Mouse (Mus musculus) kidney, adult 9 months (tissue): ENCODE measurements around the gene Wdr4.

Experiments
- DNase-seq: peaks from one replicate; pipeline ENCODE4 v3.0.0; 2022

Gene Wdr4

GRCm38 (mm10) chr17:31491355-31491754 is 28.4 kb downstream of the Wdr4 start:
- no peak for DNase-seq

DNA sequence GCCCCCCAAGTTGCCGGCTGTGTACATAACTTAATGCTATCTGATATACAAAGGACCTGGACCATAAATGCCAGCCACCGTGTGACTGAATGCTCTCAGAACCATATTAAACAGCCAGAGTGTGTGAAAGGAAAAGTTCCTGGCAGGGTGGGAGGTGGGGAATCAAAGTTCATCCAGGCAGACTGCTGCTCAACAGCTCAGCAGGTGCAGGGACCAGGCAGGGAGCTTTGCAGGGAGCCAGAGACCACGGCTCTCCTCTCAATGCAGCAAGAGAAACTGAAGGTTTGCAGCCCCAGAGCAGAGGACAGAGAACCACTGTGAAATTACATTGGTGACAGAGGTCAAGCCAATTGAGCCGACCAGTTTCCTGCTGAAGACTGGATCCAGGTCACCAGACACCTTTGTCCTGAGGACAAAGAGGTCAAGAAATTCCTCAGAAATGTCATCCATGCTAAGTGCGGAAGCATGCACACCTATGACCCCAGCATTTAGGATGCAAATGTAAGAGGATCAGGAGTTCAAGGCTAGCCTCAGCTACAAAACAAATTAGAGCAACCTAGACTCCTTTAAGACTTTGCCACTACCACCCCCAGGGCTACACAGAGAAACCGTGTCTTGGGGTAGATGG is 32.2 kb downstream of the Wdr4 start:
- DNase-seq = peak; percentile 50

DNA sequence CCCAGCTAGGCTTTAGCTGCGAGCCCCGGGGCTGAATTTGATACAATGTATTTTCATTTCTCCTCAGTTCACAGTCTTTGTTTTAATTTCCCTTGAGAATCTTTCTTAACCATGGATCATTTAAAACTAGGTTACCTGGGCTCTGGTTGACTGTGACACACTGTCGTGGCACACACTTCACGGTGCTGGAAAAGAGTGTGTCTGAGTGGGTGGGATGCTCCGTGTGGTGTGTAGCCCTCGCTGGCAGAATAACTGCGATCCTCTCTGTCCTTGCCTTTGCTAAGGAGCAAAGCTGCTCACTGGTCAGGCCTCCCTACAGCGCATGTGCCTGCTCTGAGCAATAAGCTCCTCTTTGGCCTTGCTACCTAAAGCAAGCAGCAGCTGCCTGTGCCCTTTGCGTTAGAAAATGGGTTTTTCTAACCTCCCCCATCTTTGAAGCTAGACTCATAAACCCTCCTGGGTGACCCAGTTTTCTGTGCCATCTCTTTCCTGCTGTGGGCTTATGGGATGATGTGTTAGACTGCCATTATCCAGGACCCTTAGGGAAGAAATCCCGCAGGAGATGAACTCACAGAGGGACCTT is 33.1 kb downstream of the Wdr4 start:
- DNase-seq = no peak

DNA sequence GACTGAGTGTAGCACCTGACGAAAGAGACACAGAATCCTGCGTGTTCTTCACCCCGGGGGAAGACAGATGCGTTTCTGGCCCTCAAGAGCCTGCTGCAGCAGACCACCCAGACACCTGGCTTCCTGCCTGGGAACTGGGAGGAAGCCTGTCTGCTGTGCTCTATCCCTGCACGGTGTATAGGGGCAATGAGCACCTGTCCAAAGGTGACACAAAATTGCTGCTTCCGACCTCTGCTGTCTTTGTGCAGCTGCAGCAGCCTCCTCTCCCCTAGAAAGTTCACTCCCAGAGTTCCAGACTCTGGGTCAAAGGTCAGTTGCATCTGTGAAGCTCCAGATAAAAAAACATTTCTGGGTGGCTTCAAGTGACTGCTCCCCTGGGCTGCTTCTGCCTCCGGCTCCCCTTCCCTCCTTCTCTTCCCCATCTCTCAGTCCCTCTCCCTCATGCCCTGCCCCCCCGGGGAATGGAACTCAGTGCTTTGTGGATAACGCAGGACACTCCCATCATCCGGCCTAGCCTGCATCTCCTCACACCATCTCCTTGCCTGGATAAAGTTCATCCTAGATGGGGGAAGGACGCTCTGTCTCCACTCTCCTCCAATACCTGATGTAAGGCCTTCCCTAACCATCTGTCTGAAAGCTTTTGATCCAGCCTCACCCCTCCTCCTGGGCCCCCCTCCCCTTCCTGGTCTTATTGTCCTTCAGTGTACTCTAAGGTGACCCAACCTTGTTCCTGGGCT is 40.5 kb downstream of the Wdr4 start:
- DNase-seq = peak; percentile 32

DNA sequence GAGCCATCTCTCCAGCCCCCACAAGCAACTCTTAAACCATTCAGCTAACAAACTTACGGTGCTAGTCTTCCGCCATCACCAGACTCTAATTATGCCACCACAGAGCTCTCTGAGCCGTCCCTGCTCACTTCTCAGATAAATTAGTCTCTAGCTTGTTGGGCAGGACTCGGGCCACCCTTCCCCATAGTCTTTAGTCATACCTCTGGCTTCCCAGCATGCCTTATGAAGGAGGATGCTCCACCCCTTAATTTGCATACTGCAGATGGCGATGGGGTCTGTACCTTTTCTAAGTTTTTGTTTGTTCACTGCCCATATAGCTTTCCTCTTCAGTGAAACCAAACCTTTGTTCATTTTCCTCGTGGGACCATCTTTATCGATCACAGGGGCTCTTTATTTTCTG is 41.2 kb downstream of the Wdr4 start:
- DNase-seq = no peak

DNA sequence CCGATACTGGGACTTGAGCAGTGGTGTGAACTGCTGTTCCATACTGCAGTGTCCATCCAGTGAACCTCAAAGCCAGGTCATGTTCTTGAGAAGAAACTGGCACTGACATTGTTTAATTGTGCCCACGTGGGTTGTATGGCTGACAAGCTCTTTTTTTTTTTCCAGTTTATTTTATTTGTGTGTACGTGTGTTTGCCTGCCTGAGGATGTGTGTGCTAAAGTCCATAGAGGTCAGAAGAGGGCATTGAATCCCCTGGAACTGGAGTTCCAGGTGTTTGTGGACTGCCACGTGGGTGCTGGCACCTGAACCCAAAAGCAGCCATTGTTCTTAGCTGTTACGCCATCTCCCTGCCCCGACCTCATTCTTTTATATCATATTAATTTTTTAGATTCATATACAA is 45.4 kb downstream of the Wdr4 start:
- DNase-seq = peak; percentile 28

GRCm38 (mm10) chr17:31470766-31471418 is 48.9 kb downstream of the Wdr4 start:
- no peak for DNase-seq

GRCm38 (mm10) chr17:31468496-31468895 is 51.3 kb downstream of the Wdr4 start:
- no peak for DNase-seq

GRCm38 (mm10) chr17:31466854-31467253 is 52.9 kb downstream of the Wdr4 start:
- no peak for DNase-seq

GRCm38 (mm10) chr17:31462506-31462905 is 57.3 kb downstream of the Wdr4 start:
- DNase-seq = no peak

DNA sequence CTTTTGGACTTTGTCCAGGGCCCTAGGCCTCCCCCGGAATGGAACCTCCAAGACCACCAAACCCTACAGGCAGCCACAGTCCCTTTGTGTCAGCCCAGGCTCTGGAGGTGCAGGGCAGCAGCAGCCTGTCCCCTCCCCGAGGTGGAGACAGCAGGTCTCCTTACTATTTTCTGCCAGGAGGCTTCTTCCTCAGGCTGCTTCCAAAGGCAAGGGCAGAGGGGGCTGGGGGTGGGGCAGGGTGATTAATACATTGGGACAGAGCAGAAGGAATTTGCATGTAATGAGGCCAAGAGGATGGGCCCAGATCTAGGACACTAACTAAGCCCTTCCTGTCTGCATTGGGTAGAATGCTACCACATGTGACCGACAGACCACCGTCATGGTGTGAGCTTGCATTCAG is 59.4 kb downstream of the Wdr4 start:
- DNase-seq = no peak

DNA sequence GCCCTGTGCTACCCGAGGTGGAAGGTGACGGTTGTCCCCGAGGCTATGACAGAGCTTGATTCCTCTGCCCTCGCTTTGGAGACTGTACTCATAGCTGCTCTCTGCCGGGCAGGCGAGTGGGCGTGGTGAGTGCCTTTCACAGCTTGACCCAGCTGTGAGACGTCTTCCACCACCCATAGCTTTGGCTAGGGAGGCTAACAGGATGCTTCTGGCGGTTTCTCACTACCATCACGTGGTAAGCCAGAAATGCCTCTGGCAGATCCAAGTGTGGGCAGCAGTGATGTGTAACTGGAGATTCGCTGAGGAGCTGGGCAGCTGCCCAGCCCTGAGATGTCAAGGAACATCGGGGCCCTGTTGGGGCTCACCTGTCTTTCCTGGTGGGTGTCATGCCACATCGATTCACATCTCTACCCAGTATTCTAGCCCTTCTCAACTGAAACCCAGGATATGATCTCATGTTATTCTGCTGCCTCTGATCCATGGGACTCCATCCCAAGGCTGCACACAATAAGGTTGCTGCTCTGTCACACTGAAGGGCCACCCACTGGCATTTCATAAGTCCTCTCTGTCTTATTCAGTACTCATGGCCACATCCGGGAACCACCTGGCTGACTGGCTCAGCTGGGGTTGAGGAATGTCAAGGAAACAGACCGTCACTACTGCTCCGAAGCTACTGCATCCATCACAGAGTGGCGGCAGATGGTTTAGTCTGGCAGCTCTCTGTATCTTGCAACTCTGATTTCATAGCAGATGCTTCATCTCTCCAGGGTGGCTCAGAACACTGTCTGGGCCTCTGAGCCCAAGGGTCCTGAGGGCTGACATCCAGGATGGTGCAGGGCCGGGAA is 62.8 kb downstream of the Wdr4 start:
- no peak for DNase-seq

GRCm38 (mm10) chr17:31454056-31454455 is 65.7 kb downstream of the Wdr4 start:
- no peak for DNase-seq

- no peak for DNase-seq
Measured at GRCm38 (mm10) chr17:31453476-31453875, 66.3 kb downstream of the Wdr4 start.

- DNase-seq = no peak
Measured at GRCm38 (mm10) chr17:31452816-31453215, 67.0 kb downstream of the Wdr4 start.

- DNase-seq = no peak
Measured at GRCm38 (mm10) chr17:31451179-31451708, 68.5 kb downstream of the Wdr4 start.

DNA sequence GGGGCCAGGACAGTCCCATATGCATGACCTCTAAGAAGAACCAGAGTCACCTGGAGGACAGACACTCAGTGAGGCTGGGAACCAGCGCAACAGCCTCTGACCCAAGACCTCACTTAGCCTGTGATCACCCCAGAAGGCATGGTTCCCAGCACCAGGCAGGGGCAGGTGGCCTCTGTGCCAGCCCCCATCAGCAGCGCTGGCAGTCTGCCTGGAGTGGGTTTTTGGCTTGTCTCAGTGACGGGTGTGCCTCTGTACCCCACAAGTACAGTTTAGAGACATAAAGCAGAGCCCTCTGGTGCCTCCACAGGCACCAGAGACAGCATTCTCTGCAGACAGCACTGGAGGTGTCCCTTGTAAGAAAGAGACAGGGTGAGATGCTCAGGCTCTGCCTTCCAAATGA is 69.6 kb downstream of the Wdr4 start:
- no peak for DNase-seq

DNA sequence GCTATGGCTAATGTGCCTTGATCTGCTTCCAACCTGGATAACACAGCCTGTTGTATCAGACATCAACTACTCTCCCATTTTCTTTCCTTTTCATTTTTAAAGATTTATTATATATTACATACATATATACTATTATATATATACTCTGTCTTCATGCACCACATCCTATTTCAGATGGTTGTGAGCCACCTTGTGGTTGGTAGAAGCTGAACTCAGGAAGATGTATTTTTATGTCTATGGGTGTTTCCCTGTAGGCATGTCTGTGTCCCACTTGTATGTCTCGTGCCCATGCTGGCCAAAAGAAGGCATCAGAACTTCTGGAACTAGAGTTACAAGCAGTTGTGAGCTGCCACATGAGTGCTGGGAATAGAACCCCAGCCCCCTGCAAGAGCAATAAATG is 71.3 kb downstream of the Wdr4 start:
- no peak for DNase-seq

DNA sequence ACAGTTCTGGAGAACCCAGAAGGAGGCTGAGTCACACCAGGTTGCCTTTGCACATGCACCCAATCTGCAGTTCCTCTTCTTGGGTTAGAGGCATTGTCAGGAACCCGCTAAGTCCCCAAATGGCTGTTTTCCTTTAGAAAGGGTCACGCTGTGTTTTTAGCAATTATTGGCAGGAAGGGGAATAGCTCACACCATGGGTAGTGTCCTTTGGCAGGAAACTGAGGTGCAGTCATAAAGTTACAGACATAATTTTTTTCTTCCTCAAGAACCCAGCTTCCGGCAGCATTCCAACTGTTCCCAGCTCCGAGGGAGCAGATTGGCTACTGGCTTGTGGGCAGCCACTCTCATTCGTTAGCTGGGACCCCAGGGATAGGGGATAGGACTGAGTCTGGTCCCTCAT is 72.0 kb downstream of the Wdr4 start:
- no peak for DNase-seq

DNA sequence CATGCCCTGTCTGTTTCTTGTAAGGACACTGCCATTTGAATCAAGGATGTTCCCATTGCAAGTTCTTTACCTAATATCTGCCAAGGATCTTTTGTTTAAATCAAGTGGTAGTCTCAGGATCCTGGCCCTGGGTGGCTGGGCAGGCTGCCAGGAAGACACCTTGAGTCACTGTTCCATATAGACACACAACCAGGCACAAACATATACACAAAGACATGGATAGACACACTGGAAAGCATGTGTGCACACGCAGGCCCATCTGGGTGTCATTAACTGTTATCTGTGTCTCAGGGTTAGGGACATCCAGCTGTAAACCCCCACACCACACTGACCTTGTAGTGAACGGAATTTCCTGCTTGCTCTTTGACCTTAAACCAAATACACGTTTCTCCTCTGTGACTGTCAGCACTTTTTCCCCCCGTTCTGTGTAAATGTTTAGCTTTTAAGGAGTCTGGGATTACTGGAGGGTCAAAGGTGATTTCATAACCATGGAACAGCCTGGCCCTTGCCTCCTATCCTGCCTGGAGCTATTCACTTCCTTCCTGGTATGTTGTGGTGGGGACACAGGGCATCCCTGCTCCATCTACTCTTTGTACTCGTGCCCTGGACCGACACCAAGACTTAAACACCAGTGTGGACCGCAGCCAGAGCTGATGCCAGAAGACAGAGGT is 74.6 kb downstream of the Wdr4 start:
- peak; percentile 96 for DNase-seq
